Mouse (Mus musculus) neural tube, embryonic 12.5 days (tissue): ENCODE results near the gene Stn1. TPM values are rescaled to one million over a fixed set of nuclear protein-coding genes. Genes with fewer than 3 reads are reported as not detected.
A peak's percentile ranks its signal among the peaks of the same experiment; 100 is the strongest.

Experiments
- ATAC-seq: fragments of 200-750 bp; cut with Nextera tagmentation; 2 replicates; pipeline ENCODE4 v1.8.0; 2017; ENCODE audit warnings: low read depth, mild to moderate bottlenecking, moderate TSS enrichment, moderate library complexity; ENCODE audit not compliant: low FRiP score
- H3K27ac ChIP-seq: fragments of 300-500 bp; sonication (generic); 2 replicates; pipeline ENCODE4 v1.5.1; 2016
- H3K27me3 ChIP-seq: fragments of 300-500 bp; sonication (generic); replicated peaks from 2 replicates; pipeline ENCODE4 v1.6.1; 2016; ENCODE audit warnings: mild to moderate bottlenecking
- H3K36me3 ChIP-seq: fragments of 300-500 bp; sonication (generic); 2 replicates; pipeline ENCODE4 v1.6.1; 2016; ENCODE audit warnings: mild to moderate bottlenecking
- H3K4me1 ChIP-seq: fragments of 300-500 bp; sonication (generic); 2 replicates; pipeline ENCODE4 v1.6.1; 2016
- H3K4me2 ChIP-seq: fragments of 300-500 bp; sonication (generic); replicated peaks from 2 replicates; pipeline ENCODE4 v1.6.1; 2016; ENCODE audit warnings: mild to moderate bottlenecking
- H3K4me3 ChIP-seq: fragments of 300-500 bp; sonication (generic); 2 replicates; pipeline ENCODE4 v1.5.1; 2016
- H3K9ac ChIP-seq: fragments of 300-500 bp; sonication (generic); 2 replicates; pipeline ENCODE4 v1.6.1; 2016; ENCODE audit warnings: mild to moderate bottlenecking
- H3K9me3 ChIP-seq: fragments of 300-500 bp; sonication (generic); 2 replicates; pipeline ENCODE4 v1.6.1; 2016; ENCODE audit warnings: mild to moderate bottlenecking
- WGBS: fragments of 180-500 bp; shearing (Covaris S2); methylation state at CpG from one replicate; pipeline ENCODE4 v1.1.7; 2016; 5-methylcytosine and 5-hydroxymethylcytosine counted together
- polyA plus RNA-seq: library from polyadenylated mRNA; unstranded; fragments of >200 nt; fragmentation: Nextera tagmentation; extraction: Ambion mirVana; gene quantifications from 2 replicates; pipeline ENCODE4 v1.2.1, GENCODE M21; 2016

Stn1 gene
- polyA plus RNA-seq, 1 experiment from 2014 or later = 38.4 TPM

GRCm38 (mm10) chr19:47462725-47463124 lies 74.6 kb downstream of the Stn1 start:
- H3K27me3 ChIP-seq = no peaks in the 10 kb centered on the region
- H3K4me3 ChIP-seq = peak overlapping the region; percentile 67
- no peaks in the 10 kb centered on the region for H3K9me3 ChIP-seq
- no peaks in the 10 kb centered on the region for H3K36me3 ChIP-seq
- H3K9ac ChIP-seq = peak overlapping the region; percentile 14; the same call in 1 of the 2 replicates
- peaks cover 46% of the 10 kb centered on the region for H3K4me1 ChIP-seq
- 23% methylated on average over 6 of the region's 6 CpGs for WGBS
- ATAC-seq = no peak
- H3K4me2 ChIP-seq = peak overlapping the region; percentile 70
- no peak overlapping the region for H3K27ac ChIP-seq

- Histone ChIP-seq H3K27ac (no peak overlapping the region), H3K9ac (no peak overlapping the region), H3K27me3 (no peaks in the 10 kb centered on the region), H3K4me3 (no peak overlapping the region), H3K4me2 (peak overlapping the region; percentile 70; the same call in 1 of the 2 replicates), H3K36me3 (no peaks in the 10 kb centered on the region), H3K4me1 (peaks cover 49% of the 10 kb centered on the region), H3K9me3 (no peaks in the 10 kb centered on the region)
- WGBS = 91% methylated on average over 3 of the region's 3 CpGs
- no peak for ATAC-seq
Measured at GRCm38 (mm10) chr19:47461838-47462237, 75.5 kb downstream of the Stn1 start.

- WGBS = 69% methylated on average over 9 of the region's 9 CpGs
- Histone ChIP-seq H3K4me3 (no peak overlapping the region), H3K9ac (no peak overlapping the region), H3K27me3 (no peaks in the 10 kb centered on the region), H3K4me2 (no peak overlapping the region), H3K4me1 (peaks cover 49% of the 10 kb centered on the region), H3K9me3 (no peaks in the 10 kb centered on the region), H3K27ac (no peak overlapping the region), H3K36me3 (no peaks in the 10 kb centered on the region)
- ATAC-seq = no peak
Measured at GRCm38 (mm10) chr19:47461386-47461785, 75.9 kb downstream of the Stn1 start.

- Histone ChIP-seq H3K4me1 (peaks cover 49% of the 10 kb centered on the region), H3K27me3 (no peaks in the 10 kb centered on the region), H3K4me2 (no peak overlapping the region), H3K27ac (peak overlapping the region; percentile 20; the same call in 1 of the 2 replicates), H3K9ac (0 out of 2 replicates have a peak overlapping the region, but pooled peaks have one; percentile 8), H3K36me3 (no peaks in the 10 kb centered on the region), H3K9me3 (no peaks in the 10 kb centered on the region), H3K4me3 (no peak overlapping the region)
- WGBS = 65% methylated on average over 19 of the region's 19 CpGs
- ATAC-seq = no peak
Measured at GRCm38 (mm10) chr19:47460120-47460960, 77.0 kb downstream of the Stn1 start.

GRCm38 (mm10) chr19:47459214-47459613 lies 78.1 kb downstream of the Stn1 start:
- Histone ChIP-seq H3K27me3 (no peaks in the 10 kb centered on the region), H3K9me3 (no peaks in the 10 kb centered on the region), H3K27ac (no peak overlapping the region), H3K9ac (no peak overlapping the region), H3K4me2 (no peak overlapping the region), H3K36me3 (no peaks in the 10 kb centered on the region), H3K4me3 (no peak overlapping the region), H3K4me1 (peaks cover 51% of the 10 kb centered on the region)
- no peak for ATAC-seq
- 83% methylated on average over 5 of the region's 5 CpGs for WGBS

- Histone ChIP-seq H3K27me3 (no peaks in the 10 kb centered on the region), H3K9ac (no peak overlapping the region), H3K27ac (no peak overlapping the region), H3K4me3 (no peak overlapping the region), H3K9me3 (no peaks in the 10 kb centered on the region), H3K36me3 (no peaks in the 10 kb centered on the region), H3K4me1 (peaks cover 53% of the 10 kb centered on the region), H3K4me2 (no peak overlapping the region)
- ATAC-seq = no peak
- 70% methylated on average over 17 of the region's 17 CpGs for WGBS
Measured at GRCm38 (mm10) chr19:47458504-47459161, 78.7 kb downstream of the Stn1 start.

GRCm38 (mm10) chr19:47457711-47458503 lies 79.4 kb downstream of the Stn1 start:
- Histone ChIP-seq H3K36me3 (no peaks in the 10 kb centered on the region), H3K4me1 (peaks cover 47% of the 10 kb centered on the region), H3K27ac (no peak overlapping the region), H3K9me3 (no peaks in the 10 kb centered on the region), H3K4me2 (no peak overlapping the region), H3K9ac (no peak overlapping the region), H3K27me3 (no peaks in the 10 kb centered on the region), H3K4me3 (no peak overlapping the region)
- WGBS = 64% methylated on average over 13 of the region's 13 CpGs
- ATAC-seq = no peak

- no peak overlapping the region for H3K27ac ChIP-seq
- H3K4me3 ChIP-seq = no peak overlapping the region
- H3K4me2 ChIP-seq = no peak overlapping the region
- no peaks in the 10 kb centered on the region for H3K9me3 ChIP-seq
- no peak overlapping the region for H3K9ac ChIP-seq
- peaks cover 46% of the 10 kb centered on the region for H3K4me1 ChIP-seq
- no peaks in the 10 kb centered on the region for H3K36me3 ChIP-seq
- no peaks in the 10 kb centered on the region for H3K27me3 ChIP-seq
- ATAC-seq = no peak
- WGBS = 63% methylated on average over 6 of the region's 6 CpGs
Measured at GRCm38 (mm10) chr19:47456021-47456420, 81.3 kb downstream of the Stn1 start.

GRCm38 (mm10) chr19:47455001-47455755 lies 82.1 kb downstream of the Stn1 start:
- Histone ChIP-seq H3K27me3 (no peaks in the 10 kb centered on the region), H3K9me3 (no peaks in the 10 kb centered on the region), H3K4me3 (no peak overlapping the region), H3K4me2 (no peak overlapping the region), H3K4me1 (peaks cover 50% of the 10 kb centered on the region), H3K36me3 (no peaks in the 10 kb centered on the region), H3K9ac (no peak overlapping the region), H3K27ac (no peak overlapping the region)
- no peak for ATAC-seq
- WGBS = 84% methylated on average over 15 of the region's 15 CpGs

GRCm38 (mm10) chr19:47454167-47455000 lies 82.9 kb downstream of the Stn1 start:
- ATAC-seq = no peak
- Histone ChIP-seq H3K27ac (no peak overlapping the region), H3K9ac (no peak overlapping the region), H3K4me3 (no peak overlapping the region), H3K36me3 (no peaks in the 10 kb centered on the region), H3K4me2 (no peak overlapping the region), H3K4me1 (peaks cover 46% of the 10 kb centered on the region), H3K9me3 (no peaks in the 10 kb centered on the region), H3K27me3 (no peaks in the 10 kb centered on the region)
- WGBS = 80% methylated on average over 11 of the region's 11 CpGs

GRCm38 (mm10) chr19:47453352-47453751 lies 84.0 kb downstream of the Stn1 start:
- Histone ChIP-seq H3K9me3 (no peaks in the 10 kb centered on the region), H3K4me3 (no peak overlapping the region), H3K27ac (no peak overlapping the region), H3K4me2 (no peak overlapping the region), H3K4me1 (peaks cover 38% of the 10 kb centered on the region), H3K27me3 (no peaks in the 10 kb centered on the region), H3K9ac (no peak overlapping the region), H3K36me3 (no peaks in the 10 kb centered on the region)
- no peak for ATAC-seq
- 83% methylated on average over 7 of the region's 7 CpGs for WGBS
